Mouse (Mus musculus) common myeloid progenitor, adult 5-6 weeks (primary cell): ENCODE data around the gene Olfr531. TPM values are rescaled to one million over a fixed set of nuclear protein-coding genes. Genes with fewer than 3 reads are reported as not detected.

Source experiments
- ATAC-seq: replicated peaks from 2 replicates; pipeline ENCODE4 v1.8.0; 2016; ENCODE audit warnings: low read depth, mild to moderate bottlenecking, moderate TSS enrichment, inconsistent platforms; ENCODE audit not compliant: poor library complexity, severe bottlenecking
- total RNA-seq: library from RNA; stranded (forward); fragments of 200-1000, 187-1606 nt; gene quantifications from 2 replicates; pipeline ENCODE4 v1.2.3, GENCODE M21; 2017

Olfr531 gene
- total RNA-seq: not detected in 2 replicates

DNA sequence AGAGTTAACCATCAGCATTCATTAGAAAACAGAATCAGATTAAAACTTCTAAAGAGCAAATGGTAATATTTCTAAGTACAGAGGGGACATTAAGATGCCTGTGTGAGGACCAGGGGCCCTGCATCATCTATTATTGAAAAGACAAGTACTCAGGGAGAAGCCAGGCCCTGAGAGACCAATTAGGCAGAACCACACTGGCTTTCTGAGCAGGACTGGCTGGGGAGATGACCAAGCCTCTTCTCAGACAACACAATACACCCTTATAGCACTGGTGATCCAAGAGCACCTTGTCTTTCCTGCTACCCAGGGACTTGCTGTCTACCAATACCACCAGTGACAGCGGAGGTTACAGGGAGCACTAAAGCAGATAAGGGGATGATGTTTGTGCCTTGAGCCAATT, at the start of gene Olfr531:
Gene Olfr531 (minus strand): TSS at position 101 of the 400 bp plus-strand sequence.
- no peak for ATAC-seq

DNA sequence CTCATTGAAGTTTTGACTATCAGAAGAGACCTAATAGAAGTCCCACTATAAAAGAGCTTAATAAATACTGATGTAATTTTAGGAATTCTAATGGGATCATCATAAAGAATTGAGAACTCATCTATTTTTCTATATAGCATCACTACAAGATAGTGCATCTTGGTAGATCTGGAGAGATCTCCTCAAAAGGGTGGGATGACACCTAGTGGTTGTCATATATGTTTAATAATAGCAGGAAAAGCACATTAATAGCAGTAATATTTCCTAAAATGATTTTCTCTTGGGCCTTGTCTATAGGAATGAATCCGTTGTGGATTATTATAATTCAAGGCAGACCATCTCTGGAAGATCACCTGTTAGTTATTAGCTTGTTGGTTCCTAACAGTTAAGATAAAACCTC, 40.4 kb upstream of the Olfr531 start:
- ATAC-seq: no peak

DNA sequence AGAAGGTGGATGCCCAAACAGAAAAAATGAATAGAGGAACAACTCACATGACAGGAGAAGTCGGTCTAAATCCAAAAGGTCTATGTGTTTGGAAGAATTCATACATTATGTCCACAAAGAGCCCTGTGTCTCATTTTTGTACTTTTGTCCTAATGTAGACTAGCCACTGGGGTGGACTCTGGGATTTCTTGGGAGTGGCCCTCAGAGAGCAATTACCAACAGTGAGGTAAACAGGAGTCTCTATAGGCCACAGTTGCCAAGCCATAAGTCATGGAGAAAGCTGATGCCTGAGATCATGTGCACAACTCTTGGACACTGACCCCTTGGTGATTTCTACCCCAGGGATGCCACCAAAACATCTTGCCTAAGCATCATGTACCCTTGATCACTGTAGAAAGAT, 18.8 kb upstream of the Olfr531 start, which contains the start of gene Olfr532:
Gene Olfr532 (minus strand): TSS at position 101 of the 400 bp plus-strand sequence.
- ATAC-seq: no peak

DNA sequence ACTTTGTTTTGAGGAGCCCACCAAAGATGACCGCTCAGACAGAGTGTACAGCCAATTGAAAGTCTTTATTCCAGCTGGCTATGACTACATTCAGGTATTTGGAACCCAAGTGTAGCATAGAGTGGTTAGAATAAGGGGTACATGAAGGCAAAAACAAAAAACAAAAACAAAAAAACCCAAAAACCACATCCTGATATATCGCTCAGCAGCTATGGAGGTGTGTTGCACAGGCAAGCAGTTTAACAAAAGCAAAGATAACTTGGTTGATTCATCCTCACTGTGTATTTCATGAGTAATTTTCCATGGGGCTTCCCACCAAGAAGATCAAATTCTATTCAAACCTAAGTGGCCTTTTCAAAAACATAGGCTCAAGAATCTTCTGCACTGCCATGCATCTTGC, 25.8 kb downstream of the Olfr531 start:
- ATAC-seq: no peak

DNA sequence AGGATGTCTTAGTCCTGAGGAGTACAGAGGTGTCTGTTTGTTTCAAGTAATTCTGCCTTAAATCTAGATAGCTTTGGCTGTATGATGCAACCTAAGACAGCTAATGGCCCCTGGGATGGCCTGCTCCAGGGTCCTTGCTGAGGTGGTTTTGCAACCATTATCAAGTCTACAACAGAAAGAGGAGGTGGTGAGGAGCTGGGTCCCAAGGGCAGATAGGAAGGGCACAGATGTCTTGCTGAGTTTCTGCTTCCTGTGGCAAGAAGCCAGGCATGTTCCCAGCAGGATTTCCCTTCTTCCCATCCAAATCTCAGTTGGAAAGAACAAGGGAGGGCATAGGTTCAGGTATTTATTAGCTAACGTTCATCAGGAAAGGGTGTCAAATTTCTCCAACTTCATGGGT, 26.5 kb downstream of the Olfr531 start, which contains the start of gene Olfr530:
Gene Olfr530 (minus strand): TSS at position 101 of the 400 bp plus-strand sequence.
- ATAC-seq: no peak

DNA sequence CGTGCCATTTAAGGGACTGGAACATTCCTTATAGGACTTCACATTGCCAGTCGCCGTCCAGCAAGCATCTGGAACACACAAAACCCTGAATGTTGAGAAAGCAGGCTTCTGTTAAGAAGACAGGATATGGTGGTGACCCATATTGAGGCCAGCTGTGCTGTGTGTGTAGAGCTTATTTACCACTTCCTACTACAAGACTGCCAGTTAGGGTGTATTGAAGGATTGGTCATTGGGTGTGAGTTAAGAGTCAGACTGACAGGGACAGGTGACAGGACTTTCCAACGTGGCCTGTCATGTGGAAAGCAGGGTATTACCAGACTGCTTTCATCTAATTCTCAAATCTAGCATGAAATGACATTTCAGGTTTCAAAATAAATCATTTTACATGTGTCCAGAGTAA, 28.4 kb downstream of the Olfr531 start:
- no peak for ATAC-seq

DNA sequence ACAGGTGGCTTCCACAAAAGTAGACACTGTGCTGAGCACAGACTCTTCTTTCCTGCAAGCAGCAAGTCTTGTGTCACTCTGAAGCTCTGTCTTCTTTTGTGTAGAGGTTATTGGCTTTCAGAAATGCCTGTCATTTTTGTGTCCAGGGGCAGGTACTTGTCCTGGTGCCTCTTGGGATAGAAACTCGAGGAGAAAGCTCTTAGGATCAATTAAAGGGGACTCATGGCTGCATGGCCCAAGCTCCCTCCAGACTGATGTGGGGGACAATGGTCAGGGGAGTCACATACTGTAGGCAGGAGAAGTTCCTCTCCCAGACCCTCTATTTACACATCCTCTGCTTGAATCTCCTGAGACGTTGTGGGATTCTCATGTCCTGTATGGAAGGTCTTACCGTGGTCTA, 41.1 kb downstream of the Olfr531 start, which contains the start of gene Olfr60:
Gene Olfr60 (minus strand): TSS at position 101 of the 400 bp plus-strand sequence.
- no peak for ATAC-seq

Other genes with a start within 250 kb of the Olfr531 start
- gene Sprn, start 248.0 kb downstream of the Olfr531 start, total RNA-seq: not detected in 2 replicates
- not detected in 2 replicates for gene Olfr522, start 238.2 kb downstream of the Olfr531 start, total RNA-seq
- gene Olfr523, start 229.7 kb downstream of the Olfr531 start, total RNA-seq: not detected in 2 replicates
- gene Olfr524, start 197.0 kb downstream of the Olfr531 start, total RNA-seq: not detected in 2 replicates
- not detected in 2 replicates for gene Cd163l1, start 184.7 kb downstream of the Olfr531 start, total RNA-seq
- gene 5830411N06Rik, start 155.6 kb downstream of the Olfr531 start, total RNA-seq: not detected in 2 replicates
- not detected in 2 replicates for gene Olfr525, start 82.1 kb downstream of the Olfr531 start, total RNA-seq
- gene Olfr527, start 68.9 kb downstream of the Olfr531 start, total RNA-seq: not detected in 2 replicates
- not detected in 2 replicates for gene Olfr60, start 41.2 kb downstream of the Olfr531 start, total RNA-seq
- not detected in 2 replicates for gene Olfr530, start 26.6 kb downstream of the Olfr531 start, total RNA-seq
- not detected in 2 replicates for gene Olfr532, start 18.7 kb upstream of the Olfr531 start, total RNA-seq
- not detected in 2 replicates for gene Olfr533, start 60.5 kb upstream of the Olfr531 start, total RNA-seq
- gene Olfr535, start 81.3 kb upstream of the Olfr531 start, total RNA-seq: not detected in 2 replicates
- not detected in 2 replicates for gene Olfr536, start 104.5 kb upstream of the Olfr531 start, total RNA-seq
- not detected in 2 replicates for gene Olfr538, start 165.0 kb upstream of the Olfr531 start, total RNA-seq
- 0.14 TPM in 1 of 2 replicates, not detected in the other for gene Olfr46, start 198.4 kb upstream of the Olfr531 start, total RNA-seq
- not detected in 2 replicates for gene Olfr61, start 226.1 kb upstream of the Olfr531 start, total RNA-seq
- not detected in 2 replicates for gene Olfr53, start 243.5 kb upstream of the Olfr531 start, total RNA-seq